ENCODE assay signal across 8 mouse cellular contexts in the genomic region with DNA sequence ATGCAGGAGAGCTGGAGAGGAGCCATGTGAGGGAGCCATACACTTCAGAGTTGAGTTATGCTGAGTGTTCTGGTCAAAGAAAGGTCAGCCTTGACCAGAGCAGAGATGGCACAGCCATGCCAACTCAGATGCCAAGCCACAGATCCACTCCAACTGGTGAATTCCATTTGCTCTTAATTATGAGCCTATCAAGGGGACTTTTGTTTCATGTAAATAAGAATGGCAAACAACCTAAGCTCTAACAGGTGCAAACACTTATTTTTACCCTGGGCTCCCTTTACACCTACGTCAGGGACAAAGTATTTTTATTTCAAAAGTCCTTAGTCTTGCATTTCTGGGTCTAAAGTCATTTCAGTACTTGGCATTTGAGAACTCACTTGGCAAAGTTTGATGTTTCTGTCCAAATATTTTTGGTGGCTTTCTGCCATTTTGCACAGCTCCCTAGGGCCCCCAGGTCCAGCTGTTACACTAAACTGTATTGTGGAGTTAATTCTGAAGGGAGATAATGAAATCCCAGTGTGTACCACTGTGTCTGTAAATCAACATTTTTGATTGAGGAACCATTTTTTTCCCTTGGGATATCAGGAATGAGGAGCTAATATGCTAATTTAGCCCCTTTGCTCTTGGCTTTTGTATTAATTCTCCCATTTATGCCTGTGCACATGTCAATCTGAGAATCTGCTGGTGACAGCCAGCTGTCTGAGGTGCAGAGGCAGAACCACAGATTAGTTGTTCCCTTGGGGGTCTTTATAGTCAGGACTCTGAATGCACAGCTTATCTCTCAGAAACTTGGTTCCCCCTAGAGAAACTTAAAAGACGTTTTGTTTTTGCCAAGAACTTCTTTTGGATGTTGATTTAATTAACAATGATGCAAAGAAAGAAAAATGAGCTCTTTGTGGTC.
DNase-seq lines count a peak whose midpoint lies in the region; ATAC-seq lines count a peak whose summit lies in the region.

No protein-coding gene starts in this region.

- H3K4me3 ChIP-seq in hindbrain, embryonic 12.5 days: no peak overlapping the region
- no peak overlapping the region for H3K4me3 ChIP-seq in hindbrain, embryonic 10.5 days

- H3K9ac ChIP-seq in hindbrain, embryonic 12.5 days: no peak overlapping the region

- WGBS in hindbrain, embryonic 12.5 days: 40% methylated on average over 2 of the region's 2 CpGs
- 50% methylated on average over 2 of the region's 2 CpGs for whole genome bisulfite sequencing in hindbrain, embryonic 10.5 days

- 0 out of 2 replicates have a peak, but pooled peaks cover 2% of the 10 kb centered on the region for H3K4me1 ChIP-seq in hindbrain, embryonic 12.5 days
- H3K4me1 ChIP-seq in hindbrain, embryonic 10.5 days (replicated peaks): no peaks in the 10 kb centered on the region

- ATAC-seq in hindbrain, embryonic 12.5 days (ENCODE audit: low FRiP score): peak; percentile 73
- no peak for ATAC-seq in megakaryocyte progenitor cell, adult 5-6 weeks (replicated peaks; ENCODE audit: poor library complexity)

- H3K27ac ChIP-seq in hindbrain, embryonic 12.5 days: no peak overlapping the region
- no peak overlapping the region for H3K27ac ChIP-seq in hindbrain, embryonic 10.5 days

- H3K9me3 ChIP-seq in hindbrain, embryonic 12.5 days (replicated peaks): no peaks in the 10 kb centered on the region
- H3K9me3 ChIP-seq in hindbrain, embryonic 10.5 days: no peaks in the 10 kb centered on the region

- no peaks in the 10 kb centered on the region for H3K27me3 ChIP-seq in hindbrain, embryonic 12.5 days
- H3K27me3 ChIP-seq in hindbrain, embryonic 10.5 days (ENCODE audit: insufficient read depth, poor library complexity, severe bottlenecking): no peaks in the 10 kb centered on the region

- H3K36me3 ChIP-seq in hindbrain, embryonic 12.5 days: no peaks in the 10 kb centered on the region
- H3K36me3 ChIP-seq in hindbrain, embryonic 10.5 days: no peaks in the 10 kb centered on the region

- no peak for DNase-seq in hindbrain, embryonic 10.5 days (ENCODE audit: low spot score)
- DNase-seq in adrenal gland, postnatal 14 days: peak; percentile 42
- peak; percentile 71 for DNase-seq in gastrocnemius, postnatal 25 days
- DNase-seq in mesoderm, embryonic 11.5 days (ENCODE audit: low read depth, low spot score): peak; percentile 12
- no peak for DNase-seq in kidney, postnatal 10 days
- no peak for DNase-seq in layer of hippocampus, adult 18-20 months (ENCODE audit: low spot score in 2 of 2)

- H3K4me2 ChIP-seq in hindbrain, embryonic 12.5 days (replicated peaks): no peak overlapping the region

Comparison
In these comparisons a context has a peak if more than half of its experiments do, and no peak if none do; other contexts are left out.
1. DNase-seq: peak in adrenal gland, postnatal 14 days (single experiment), gastrocnemius, postnatal 25 days (single experiment) and mesoderm, embryonic 11.5 days (single experiment); none in hindbrain, embryonic 10.5 days (single experiment), kidney, postnatal 10 days (single experiment) and layer of hippocampus, adult 18-20 months (0 of 2).